Mouse (Mus musculus): ENCODE results near the gene Dnm3.

Gene Dnm3

GRCm38 (mm10) chr1:162135451-162136213 lies 342.2 kb downstream of the Dnm3 start:
- in situ Hi-C loops (cut with MboI; ENCODE audit: unreplicated experiment in 2 of 2): no loop called here

- in situ Hi-C loops (cut with MboI; ENCODE audit: unreplicated experiment in 2 of 2): no loop called here
These were observed 343.2 kb downstream of the Dnm3 start for GRCm38 (mm10) chr1:162134651-162135066.

GRCm38 (mm10) chr1:162132908-162133641 lies 344.8 kb downstream of the Dnm3 start:
- in situ Hi-C loops (cut with MboI; ENCODE audit: unreplicated experiment in 2 of 2): no loop called here

- in situ Hi-C loops (cut with MboI; ENCODE audit: unreplicated experiment in 2 of 2): no loop called here
These were observed 350.7 kb downstream of the Dnm3 start for GRCm38 (mm10) chr1:162126856-162127792.

- in situ Hi-C loops (cut with MboI; ENCODE audit: unreplicated experiment in 2 of 2): no loop called here
These were observed 353.4 kb downstream of the Dnm3 start for GRCm38 (mm10) chr1:162124396-162124795.

GRCm38 (mm10) chr1:162121441-162122200 lies 356.2 kb downstream of the Dnm3 start:
- in situ Hi-C loops (cut with MboI; ENCODE audit: unreplicated experiment in 2 of 2): no loop called here

GRCm38 (mm10) chr1:162109437-162109813 lies 368.4 kb downstream of the Dnm3 start:
- in situ Hi-C loops (cut with MboI; ENCODE audit: unreplicated experiment in 2 of 2): no loop called here

GRCm38 (mm10) chr1:162108726-162109436 lies 369.0 kb downstream of the Dnm3 start:
- in situ Hi-C loops (cut with MboI; ENCODE audit: unreplicated experiment in 2 of 2): no loop called here

GRCm38 (mm10) chr1:162108181-162108671 lies 369.6 kb downstream of the Dnm3 start:
- in situ Hi-C loops (cut with MboI; ENCODE audit: unreplicated experiment in 2 of 2): no loop called here

- in situ Hi-C loops (cut with MboI; ENCODE audit: unreplicated experiment in 2 of 2): no loop called here
These were observed 370.7 kb downstream of the Dnm3 start for GRCm38 (mm10) chr1:162107011-162107606.

GRCm38 (mm10) chr1:162100961-162101830 lies 376.6 kb downstream of the Dnm3 start:
- in situ Hi-C loops (cut with MboI; ENCODE audit: unreplicated experiment in 2 of 2): no loop called here

- in situ Hi-C loops (cut with MboI; ENCODE audit: unreplicated experiment in 2 of 2): no loop called here
These were observed 377.6 kb downstream of the Dnm3 start for GRCm38 (mm10) chr1:162100033-162100820.

GRCm38 (mm10) chr1:162099203-162099602 lies 378.6 kb downstream of the Dnm3 start:
- in situ Hi-C loops (cut with MboI; ENCODE audit: unreplicated experiment in 2 of 2): no loop called here

- in situ Hi-C loops (cut with MboI; ENCODE audit: unreplicated experiment in 2 of 2): no loop called here
These were observed 383.1 kb downstream of the Dnm3 start for GRCm38 (mm10) chr1:162094523-162095272.

GRCm38 (mm10) chr1:162093806-162094522 lies 383.9 kb downstream of the Dnm3 start:
- in situ Hi-C loops (cut with MboI; ENCODE audit: unreplicated experiment in 2 of 2): no loop called here
